Mouse (Mus musculus): ENCODE results near the gene Dip2c.

Dip2c gene

GRCm38 (mm10) chr13:9325262-9325661, 48.9 kb downstream of the Dip2c start:
- DNase-seq (ENCODE audit: low read depth in 2 of 2, low spot score in 2 of 2): no peak

GRCm38 (mm10) chr13:9329307-9329915, 53.1 kb downstream of the Dip2c start:
- DNase-seq (ENCODE audit: low read depth in 2 of 2, low spot score in 2 of 2): no peak

GRCm38 (mm10) chr13:9333187-9333586, 56.9 kb downstream of the Dip2c start:
- DNase-seq (ENCODE audit: low read depth in 2 of 2, low spot score in 2 of 2): no peak

- no peak for DNase-seq (ENCODE audit: low read depth in 2 of 2, low spot score in 2 of 2)
Observed at GRCm38 (mm10) chr13:9340293-9340692, 64.0 kb downstream of the Dip2c start.

GRCm38 (mm10) chr13:9342696-9343095, 66.4 kb downstream of the Dip2c start:
- DNase-seq (ENCODE audit: low read depth in 2 of 2, low spot score in 2 of 2): no peak

DNA sequence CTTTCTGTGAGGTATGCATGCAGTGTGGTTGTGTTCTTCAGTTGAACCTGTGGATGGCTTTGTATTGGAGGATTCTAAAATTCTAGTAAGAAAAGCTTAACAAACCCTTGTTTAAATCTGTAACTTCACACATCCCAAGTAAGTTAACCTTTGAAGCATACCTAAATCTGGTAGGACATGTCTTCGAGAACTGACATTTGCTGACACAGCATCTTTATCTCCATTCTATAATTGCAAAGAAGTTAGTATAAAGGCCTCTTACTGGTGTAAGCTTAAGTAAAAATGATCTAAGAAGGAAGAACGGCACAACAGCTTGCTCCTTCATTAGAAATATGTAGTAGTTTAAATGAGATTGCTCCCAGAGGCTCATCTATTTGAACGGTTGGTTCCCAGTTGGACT, 71.1 kb downstream of the Dip2c start:
- DNase-seq (ENCODE audit: low read depth in 2 of 2, low spot score in 2 of 2): no peak

DNA sequence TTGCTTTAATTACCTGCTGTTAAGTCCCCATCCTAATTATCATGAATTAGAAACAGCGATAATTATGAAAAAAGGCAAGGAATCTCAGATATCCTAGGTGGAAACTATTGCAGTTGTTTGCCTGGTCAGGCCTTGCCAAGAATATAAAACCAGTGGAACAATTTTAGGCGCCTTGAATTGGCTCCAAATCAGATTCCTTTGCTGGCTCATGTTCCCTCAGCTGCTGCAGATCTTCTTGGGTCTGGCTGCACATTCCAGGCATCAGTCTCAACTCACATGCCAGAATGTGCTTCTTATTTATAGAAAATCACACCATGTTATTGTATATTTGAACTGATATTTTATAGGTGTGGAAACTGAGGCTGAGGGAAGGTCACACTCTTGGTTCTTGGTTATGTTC, 74.3 kb downstream of the Dip2c start:
- no peak for DNase-seq (ENCODE audit: low read depth in 2 of 2, low spot score in 2 of 2)

GRCm38 (mm10) chr13:9353890-9354289, 77.6 kb downstream of the Dip2c start:
- no peak for DNase-seq (ENCODE audit: low read depth in 2 of 2, low spot score in 2 of 2)

DNA sequence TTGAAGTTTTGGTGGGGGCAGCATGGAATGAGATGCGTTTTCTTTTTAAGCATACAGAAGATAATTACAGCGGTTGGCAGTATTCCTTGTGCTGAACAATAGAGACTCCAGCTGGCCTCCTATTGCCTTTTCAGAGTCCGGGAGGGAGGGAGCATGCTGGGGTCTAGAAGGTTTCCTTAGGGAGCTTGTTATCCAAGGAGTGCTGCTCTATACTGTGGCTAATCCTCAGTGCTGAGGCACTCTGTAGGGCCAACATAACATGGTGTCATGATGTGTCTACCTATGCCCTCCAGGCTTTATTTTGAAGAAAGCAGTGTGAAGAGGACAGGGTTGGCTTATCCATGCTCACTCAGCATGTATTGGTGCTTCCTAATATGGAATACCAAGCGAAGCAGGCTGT, 79.0 kb downstream of the Dip2c start:
- DNase-seq (ENCODE audit: low read depth in 2 of 2, low spot score in 2 of 2): no peak

DNA sequence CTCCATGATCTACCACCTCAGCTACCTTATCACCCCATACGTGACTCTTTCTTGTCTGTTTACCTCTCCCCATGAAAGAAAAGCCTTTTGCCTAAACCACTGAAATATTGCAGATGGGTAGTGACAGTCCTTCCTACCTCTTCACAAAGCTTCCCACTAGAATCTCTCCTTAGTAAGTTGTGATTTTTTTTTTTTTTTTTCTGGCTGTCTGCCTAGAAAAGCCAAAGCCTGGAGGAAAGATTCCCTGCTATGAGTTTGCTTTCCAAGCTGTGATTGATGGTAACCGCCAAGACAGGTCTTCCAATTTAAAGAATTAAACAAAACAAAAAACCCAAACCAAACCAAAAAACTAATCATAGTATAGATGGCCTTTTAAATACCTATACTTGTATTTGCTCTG, 85.1 kb downstream of the Dip2c start:
- no peak for DNase-seq (ENCODE audit: low read depth in 2 of 2, low spot score in 2 of 2)

GRCm38 (mm10) chr13:9371387-9371786, 95.1 kb downstream of the Dip2c start:
- DNase-seq (ENCODE audit: low read depth in 2 of 2, low spot score in 2 of 2): no peak

DNA sequence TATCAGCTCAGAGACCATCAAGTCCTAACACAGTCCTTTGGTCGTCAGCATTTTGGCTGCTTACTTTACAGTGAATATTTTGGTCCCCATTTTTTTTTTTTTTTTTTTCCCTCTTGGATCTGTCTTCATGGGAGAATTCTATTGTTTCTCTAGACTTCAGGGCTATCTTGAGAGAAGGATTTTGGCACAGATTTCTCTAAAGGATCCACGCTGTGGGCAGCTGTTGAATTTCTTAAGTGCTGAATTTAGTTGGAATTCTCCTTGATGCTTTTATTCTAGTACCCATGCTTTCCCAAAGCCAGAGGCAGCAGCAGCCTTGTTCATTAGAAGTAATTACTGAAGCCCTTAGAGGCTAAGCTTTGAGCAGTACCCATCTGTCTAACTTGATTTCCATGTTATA, 100.8 kb downstream of the Dip2c start:
- DNase-seq (ENCODE audit: low read depth in 2 of 2, low spot score in 2 of 2): no peak

DNA sequence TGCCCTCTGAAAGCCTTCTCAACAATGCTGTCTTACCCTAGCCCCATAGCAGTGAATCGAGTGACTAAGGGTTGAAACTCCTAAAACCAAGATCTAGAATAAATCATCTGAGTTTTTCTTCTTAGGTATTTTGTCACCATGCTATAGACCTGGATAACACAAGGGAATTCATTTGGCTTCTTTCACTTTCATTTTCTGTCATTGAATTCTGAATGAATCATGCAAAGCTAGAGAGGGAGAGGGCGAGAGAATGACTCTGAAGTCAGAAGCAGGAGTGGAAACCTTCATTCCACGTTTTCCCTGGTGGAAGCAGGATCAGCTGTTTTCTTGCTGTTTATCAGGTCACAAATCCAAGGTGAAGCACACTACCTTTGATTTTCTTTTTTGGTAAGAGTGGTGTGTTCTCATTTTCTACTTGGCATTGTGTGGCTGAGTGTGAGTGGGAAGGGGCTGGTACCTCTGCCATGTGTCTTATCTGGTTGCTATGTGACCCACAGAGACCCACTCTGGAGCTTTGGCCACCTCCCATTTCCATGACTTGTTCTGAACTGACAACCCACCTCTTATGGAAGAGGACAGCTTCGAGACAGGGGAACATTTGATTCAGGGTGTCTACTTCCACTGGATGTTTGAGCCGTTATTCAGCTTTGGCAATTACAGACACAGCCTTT, 104.5 kb downstream of the Dip2c start:
- DNase-seq (ENCODE audit: low read depth in 2 of 2, low spot score in 2 of 2): no peak

- DNase-seq (ENCODE audit: low read depth in 2 of 2, low spot score in 2 of 2): no peak
Observed at GRCm38 (mm10) chr13:9388017-9388416, 111.7 kb downstream of the Dip2c start.

DNA sequence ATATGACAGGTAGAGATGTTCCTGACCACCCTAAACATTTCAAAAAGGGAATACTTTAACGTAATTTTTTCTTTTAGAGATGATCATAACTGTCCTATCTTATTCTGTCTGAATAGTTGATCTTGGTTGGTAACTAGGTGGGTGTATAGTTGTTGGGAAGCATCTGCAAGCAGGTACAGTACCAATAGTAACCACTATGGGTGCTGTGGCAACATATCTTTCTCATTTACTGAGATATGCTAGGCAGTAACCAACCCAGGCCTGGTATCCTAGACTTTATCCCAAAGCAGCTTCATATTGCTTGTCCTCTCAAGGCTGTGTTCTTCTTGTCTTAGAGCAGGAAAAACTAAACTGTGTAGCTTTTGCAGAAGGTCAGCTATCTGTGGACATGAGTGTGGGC, 113.0 kb downstream of the Dip2c start:
- DNase-seq (ENCODE audit: low read depth in 2 of 2, low spot score in 2 of 2): no peak

DNA sequence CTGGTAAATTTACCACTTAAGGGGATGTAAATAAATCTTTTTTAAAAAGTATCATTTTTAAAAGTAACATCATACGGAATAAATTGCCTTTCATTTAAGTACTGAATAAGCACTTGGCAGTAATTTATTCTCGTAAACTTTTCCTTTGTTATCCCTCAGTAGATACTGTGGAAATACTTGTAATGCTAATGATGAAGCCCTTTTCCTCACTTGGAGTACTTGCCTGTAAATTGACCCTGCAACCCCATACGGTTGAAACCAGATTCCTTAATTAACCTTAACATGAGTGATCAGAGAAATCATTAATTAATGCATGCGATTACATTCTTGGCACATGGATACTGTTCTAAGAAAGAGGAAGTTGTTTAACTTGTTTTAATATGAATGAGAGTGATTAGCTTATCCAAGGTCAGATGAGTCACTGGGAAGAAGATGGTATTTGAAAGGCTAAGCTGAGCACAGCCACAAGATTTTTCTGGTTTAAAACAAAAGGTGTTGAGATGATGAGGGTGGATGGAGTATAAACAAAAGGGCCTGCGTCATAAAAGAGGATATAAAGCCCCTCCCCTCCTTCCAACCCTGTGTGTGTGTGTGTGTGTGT, 114.0 kb downstream of the Dip2c start:
- DNase-seq (ENCODE audit: low read depth in 2 of 2, low spot score in 2 of 2): no peak

- DNase-seq (ENCODE audit: low read depth in 2 of 2, low spot score in 2 of 2): no peak
Observed at GRCm38 (mm10) chr13:9393470-9393869, 117.1 kb downstream of the Dip2c start.

- DNase-seq (ENCODE audit: low read depth in 2 of 2, low spot score in 2 of 2): no peak
Observed at GRCm38 (mm10) chr13:9395286-9395685, 119.0 kb downstream of the Dip2c start.

- no peak for DNase-seq (ENCODE audit: low read depth in 2 of 2, low spot score in 2 of 2)
Observed at GRCm38 (mm10) chr13:9398846-9399245, 122.5 kb downstream of the Dip2c start.

DNA sequence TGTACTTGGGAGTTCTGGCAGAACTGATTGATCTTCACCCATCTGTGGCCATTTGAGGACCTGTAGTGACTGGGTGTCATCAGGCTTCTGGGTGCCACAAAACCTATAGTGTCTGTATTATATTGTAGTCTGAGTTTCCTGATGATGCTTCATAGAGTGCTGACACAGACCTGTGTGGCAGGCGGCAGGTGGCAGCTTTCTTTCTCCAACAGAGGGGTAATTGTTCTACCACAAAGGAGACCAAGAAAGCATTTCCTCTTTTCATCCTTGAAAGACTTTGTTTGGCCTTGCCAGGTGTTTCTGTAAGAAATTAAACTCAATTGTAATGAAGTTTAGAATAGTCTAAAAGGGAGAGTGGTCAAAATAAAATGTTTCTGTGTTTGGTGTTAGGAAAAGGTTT, 129.1 kb downstream of the Dip2c start:
- no peak for DNase-seq (ENCODE audit: low read depth in 2 of 2, low spot score in 2 of 2)

DNA sequence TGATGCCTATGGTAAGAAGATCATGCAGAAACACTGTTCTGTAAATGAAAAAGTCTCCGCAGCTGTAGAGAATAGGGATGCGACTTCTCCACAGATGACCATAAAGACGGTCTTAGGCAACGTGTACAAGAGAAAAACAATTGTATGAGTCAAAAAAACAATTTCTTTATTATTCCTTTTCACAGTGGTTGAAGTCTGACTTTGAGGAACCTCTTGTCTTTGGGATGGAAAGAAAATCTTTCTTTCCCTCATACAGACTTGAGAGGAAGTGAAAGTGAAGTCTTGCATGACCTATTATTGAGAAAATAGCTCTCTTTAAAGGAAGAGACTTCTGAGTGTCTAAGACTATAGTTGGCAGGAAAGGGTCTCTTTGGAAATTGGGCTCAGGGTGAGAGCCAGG, 132.7 kb downstream of the Dip2c start:
- no peak for DNase-seq (ENCODE audit: low read depth in 2 of 2, low spot score in 2 of 2)

- DNase-seq (ENCODE audit: low read depth in 2 of 2, low spot score in 2 of 2): no peak
Observed at GRCm38 (mm10) chr13:9418441-9418840, 142.1 kb downstream of the Dip2c start.

DNA sequence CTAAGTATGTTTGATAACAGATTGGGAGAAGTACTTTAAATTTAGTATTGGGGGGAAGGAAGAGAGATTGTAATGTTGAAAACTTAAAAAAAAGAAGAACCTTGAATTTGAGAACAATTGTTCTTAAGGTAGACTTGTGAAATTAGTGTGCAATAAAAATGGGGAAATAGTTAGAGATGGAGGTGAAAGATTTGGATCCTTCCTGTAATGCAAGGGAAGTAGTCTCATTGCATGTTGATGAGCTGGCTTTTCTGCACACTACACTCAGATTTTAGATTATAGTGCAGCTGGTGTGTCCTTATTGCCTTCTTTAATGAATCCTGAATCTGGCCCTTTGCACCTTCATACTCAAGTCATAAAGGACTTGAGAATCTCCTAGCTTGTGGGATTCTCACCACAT, 142.9 kb downstream of the Dip2c start:
- no peak for DNase-seq (ENCODE audit: low read depth in 2 of 2, low spot score in 2 of 2)
